Mouse (Mus musculus) adipocyte (in vitro differentiated cells): ENCODE measurements around the gene Ajap1.

Experiments
- DNase-seq: peaks from one replicate; pipeline ENCODE4 v3.0.0-alpha.2; 2016; ENCODE audit warnings: low spot score

The Ajap1 gene

GRCm38 (mm10) chr4:153482459-153483338 is at the start of gene Ajap1:
Gene Ajap1 (minus strand): TSS chr4:153482811.
- DNase-seq = no peak

DNA sequence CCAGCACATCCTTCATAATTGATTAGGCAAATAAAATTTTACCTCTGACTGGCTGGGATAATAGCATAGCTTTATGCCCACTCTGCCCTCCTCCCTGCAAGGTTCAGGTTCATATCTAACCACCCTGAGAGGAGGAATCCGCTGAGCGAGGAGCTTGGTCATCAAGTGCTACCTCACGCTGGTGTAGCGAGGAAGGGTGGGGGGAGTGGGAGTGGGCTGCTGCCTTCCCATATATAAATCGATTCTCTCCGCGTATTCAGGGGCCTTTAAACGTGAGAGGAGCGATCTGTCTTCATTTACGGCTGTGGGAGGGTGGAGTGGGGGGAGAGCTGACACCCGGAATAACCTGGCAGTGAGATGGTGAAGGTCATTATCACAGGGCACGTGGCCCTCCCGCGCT is 47.9 kb upstream of the Ajap1 start:
- no peak for DNase-seq

GRCm38 (mm10) chr4:153521601-153522000 is 39.0 kb upstream of the Ajap1 start:
- DNase-seq = no peak

DNA sequence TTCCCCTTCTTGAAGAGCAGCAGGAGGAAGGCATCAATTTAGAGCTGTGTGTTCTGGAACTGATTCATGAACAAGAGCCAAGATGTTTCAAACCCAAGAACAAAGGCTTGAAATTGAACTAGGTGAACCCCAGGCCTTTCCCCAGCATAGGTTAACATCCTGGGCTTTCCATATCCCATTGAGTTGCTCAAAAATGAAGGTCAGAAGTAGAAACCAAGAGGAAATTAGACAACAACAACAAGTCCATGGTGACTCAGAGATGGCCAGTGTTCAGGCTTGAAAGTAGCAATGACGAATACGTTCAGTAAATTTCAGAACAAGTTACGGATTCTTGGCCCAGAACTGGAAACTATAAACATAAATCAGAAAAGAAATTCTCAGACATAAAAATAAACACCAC is 37.3 kb upstream of the Ajap1 start:
- DNase-seq = no peak

- DNase-seq = no peak
Measured at GRCm38 (mm10) chr4:153519289-153519688, 36.7 kb upstream of the Ajap1 start.

DNA sequence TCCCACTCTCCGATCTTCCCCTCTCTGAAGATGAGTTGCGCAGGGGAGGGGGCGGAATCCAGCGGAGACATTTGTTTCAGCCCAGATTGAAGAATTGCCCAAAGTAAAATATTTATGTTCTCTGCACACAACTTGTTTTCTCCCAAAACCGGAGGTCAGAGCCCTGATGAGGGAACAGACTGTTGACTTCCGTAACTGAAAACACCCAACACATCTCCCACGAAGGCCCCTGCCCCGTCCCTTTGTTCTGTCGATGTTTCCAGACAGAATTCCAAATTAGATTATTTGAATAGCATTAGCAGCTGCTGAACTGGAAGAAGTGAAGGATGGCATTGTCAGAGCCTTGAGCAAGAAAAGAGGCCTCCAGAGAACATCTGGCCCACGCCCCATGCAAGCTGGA is 33.2 kb upstream of the Ajap1 start:
- no peak for DNase-seq

- no peak for DNase-seq
Measured at GRCm38 (mm10) chr4:153514071-153514470, 31.5 kb upstream of the Ajap1 start.

- no peak for DNase-seq
Measured at GRCm38 (mm10) chr4:153511530-153511929, 28.9 kb upstream of the Ajap1 start.

DNA sequence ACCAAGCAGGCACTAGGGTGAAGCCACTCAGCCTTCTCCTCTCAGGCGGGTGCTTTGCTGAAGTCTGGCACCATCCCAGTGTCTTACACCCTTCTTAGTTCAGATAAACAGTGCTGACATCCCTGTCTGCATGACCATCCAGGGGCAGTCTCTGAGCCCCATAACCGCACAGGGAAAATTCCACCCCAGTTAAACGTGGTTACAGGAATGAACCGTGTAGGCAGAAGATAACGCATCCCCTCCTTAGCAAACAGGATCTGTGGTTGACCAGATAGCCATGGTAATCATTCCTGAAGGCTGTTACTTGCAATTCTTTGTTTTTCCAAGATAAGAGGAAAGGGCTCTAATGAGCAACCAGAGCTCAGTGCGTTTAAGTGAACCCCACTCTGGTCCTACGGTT is 19.3 kb upstream of the Ajap1 start:
- no peak for DNase-seq

- no peak for DNase-seq
Measured at GRCm38 (mm10) chr4:153492444-153492843, 9.8 kb upstream of the Ajap1 start.

GRCm38 (mm10) chr4:153489116-153489515 is 6.5 kb upstream of the Ajap1 start:
- DNase-seq = no peak

DNA sequence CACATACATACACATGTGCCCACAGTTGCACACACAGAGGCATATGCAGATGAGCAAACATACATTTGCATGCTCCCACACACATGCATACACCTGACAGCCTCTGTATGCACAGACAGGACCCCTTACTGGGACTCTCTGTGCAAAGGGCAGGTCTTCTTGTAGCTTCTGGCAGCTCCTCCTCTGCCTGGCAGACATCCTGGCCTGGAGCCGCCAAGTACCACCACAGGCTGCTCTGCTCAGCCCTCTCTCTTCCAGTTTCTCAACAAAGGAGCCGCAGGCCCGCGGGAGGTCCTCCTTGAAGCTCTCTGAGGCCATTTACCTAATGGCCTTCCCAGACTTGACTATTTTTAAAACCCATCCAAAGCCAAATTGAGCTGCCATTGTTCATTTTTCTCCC is 3.3 kb upstream of the Ajap1 start:
- DNase-seq = no peak

DNA sequence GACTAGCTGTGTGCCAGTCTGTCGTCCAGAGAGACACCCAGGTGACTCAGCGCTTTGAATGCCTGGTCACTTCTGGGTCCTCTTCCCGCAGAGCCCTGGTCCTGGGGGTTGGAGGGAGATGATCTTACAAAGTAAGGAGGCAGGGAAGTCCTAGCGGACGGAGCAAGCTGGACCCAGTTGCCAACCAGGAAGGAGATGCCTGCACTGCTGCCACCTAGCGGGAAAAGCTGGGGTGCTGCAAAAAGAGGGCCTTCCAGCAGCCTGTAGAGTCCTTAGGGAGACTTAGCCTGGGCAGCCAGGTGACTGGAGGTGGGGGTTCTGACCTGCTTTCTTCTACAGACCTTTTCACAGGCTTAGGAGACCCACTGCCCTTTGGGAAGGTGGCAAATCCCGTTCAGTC is 1.8 kb upstream of the Ajap1 start:
- DNase-seq = no peak

DNA sequence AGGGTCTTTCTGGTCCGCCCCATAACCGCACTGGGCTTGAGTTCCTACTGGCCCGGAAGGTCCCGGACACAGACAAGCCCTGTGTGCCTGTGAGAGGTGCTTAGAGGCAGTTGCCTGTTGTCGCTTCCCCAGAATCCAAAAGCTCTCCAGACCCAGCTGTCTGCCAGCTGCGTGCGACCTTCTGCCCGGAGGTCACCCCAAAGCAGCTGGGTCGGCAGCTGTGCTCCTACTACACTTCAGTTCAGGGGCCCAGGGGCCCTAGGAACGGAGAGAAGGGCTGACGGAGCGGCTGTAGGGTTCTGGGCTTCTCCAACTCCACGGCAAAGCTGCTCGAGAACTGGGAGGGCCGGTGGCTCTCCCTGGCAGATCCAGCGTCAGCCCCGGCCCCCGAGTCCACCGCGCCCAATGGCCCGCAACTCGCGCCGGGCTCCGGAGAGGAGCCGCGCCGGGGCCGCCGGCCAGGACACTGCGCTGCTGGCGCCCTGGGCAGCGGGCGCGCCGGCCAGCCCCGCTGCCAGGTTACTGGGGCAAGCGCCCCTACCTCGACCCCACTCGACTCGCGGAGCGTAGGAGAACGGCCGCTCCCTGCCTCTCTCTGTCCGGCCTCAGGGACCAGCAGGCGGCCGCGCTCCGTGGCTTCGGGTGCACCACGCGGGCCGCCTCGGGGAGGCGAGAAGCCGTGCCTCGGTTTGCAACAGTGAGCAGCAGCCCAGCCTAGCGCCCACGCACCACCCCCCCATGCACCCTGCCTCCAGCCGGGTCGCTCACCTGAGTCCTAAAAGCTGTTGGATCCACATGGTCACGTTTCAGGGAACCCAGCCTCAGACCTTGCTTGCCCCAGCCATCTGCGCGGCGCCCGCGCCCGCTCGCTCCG is 1.0 kb downstream of the Ajap1 start:
- no peak for DNase-seq

GRCm38 (mm10) chr4:153480551-153481262 is 1.9 kb downstream of the Ajap1 start:
- DNase-seq = no peak

DNA sequence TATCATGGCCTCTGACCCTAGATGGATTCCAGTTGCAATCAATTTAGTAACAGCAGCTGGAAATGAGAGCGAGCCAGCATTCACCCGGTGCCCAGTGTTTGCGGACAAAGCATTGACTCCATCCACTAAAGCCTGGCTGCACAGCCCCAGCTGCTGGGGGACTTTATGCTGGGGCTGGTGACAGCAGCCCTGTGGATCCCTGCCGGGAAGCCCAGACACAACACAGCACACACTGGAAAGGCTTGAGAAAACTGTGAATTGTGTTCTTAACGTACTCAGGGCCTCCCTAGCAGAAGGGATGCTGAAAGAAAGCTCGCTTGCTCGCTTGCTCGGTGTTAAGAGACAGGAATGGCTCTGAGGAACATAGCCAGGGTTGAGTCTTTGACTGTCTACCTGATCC is 3.5 kb downstream of the Ajap1 start:
- no peak for DNase-seq

- no peak for DNase-seq
Measured at GRCm38 (mm10) chr4:153473480-153474252, 8.9 kb downstream of the Ajap1 start.

DNA sequence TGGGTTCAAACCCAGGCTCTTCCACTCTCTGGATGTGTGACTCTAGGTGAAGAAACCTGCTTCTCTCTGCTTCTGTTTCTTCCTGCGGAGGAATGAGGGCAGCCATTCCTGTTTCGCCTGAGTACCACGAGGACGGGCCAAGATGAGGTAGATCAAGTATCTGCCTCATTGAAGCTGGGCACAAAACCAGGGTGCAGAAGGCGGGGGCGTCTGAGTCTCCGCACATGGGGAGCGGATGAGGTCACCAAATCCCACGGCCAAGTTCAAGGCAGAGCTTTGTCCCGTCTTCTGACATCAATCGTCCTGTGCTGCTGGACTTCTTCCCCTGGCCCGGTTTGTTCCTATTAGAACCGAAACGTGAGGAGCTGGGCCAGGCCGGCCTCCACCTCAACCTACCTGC is 12.9 kb downstream of the Ajap1 start:
- DNase-seq = no peak

- no peak for DNase-seq
Measured at GRCm38 (mm10) chr4:153459934-153460333, 22.7 kb downstream of the Ajap1 start.

DNA sequence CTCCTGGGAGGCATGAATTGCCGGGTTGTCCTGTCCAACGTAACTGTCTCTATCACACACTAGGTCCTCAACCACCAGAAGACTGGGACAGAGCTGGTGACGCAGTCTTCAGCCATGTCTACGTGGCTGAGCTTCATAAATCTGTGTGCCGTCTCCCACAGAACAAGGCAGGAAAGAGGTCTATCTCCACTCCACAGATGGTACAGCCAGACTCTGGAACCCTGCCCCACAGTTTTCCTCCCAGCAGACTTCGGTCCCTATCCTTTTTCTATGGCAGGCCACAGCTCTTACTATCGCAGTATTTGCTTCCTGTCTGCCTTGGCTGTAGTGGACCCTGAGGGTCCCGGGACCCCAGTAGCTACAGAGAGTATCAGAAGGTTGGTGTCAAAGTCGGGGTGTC is 23.1 kb downstream of the Ajap1 start:
- DNase-seq = no peak

GRCm38 (mm10) chr4:153458821-153459220 is 23.8 kb downstream of the Ajap1 start:
- no peak for DNase-seq

- no peak for DNase-seq
Measured at GRCm38 (mm10) chr4:153453496-153453895, 29.1 kb downstream of the Ajap1 start.
